Mouse (Mus musculus) Patski (cell line): Measurements from ENCODE around the gene Apoe. TPM values are rescaled to one million over a fixed set of nuclear protein-coding genes. Genes with fewer than 3 reads are reported as not detected.

Experiments
- ATAC-seq: fragments of 100-300 bp; one replicate; pipeline ENCODE4 v1.8.0; 2021
- CTCF ChIA-PET: fragments of 350-600 bp; sonication (Branson Sonifier 250); formaldehyde crosslinking; loops from one replicate; lab custom pipeline; 2022; ENCODE audit warnings: inconsistent platforms; lab: Charles Lee
- POLR2A ChIA-PET: fragments of 350-600 bp; sonication (Branson Sonifier 250); formaldehyde crosslinking; loops from one replicate; lab custom pipeline; 2022; ENCODE audit warnings: antibody characterized with exemption, inconsistent platforms; lab: Charles Lee
- DNase-seq: peaks from one replicate; pipeline ENCODE4 v3.0.0-alpha.2; 2011; ENCODE audit warnings: low read depth, low spot score
- H3K27me3 ChIP-seq: fragments of 371-371 bp; one replicate; pipeline ENCODE4 v1.5.1; 2021
- CTCF ChIP-seq: fragments of 100-300 bp; IDR thresholded peaks from one replicate; pipeline ENCODE4 v1.5.1; 2021
- in situ Hi-C: fragments of 300-500 bp; cut with MboI; formaldehyde crosslinking; loops from 3 replicates; pipeline ENCODE4 v1.11.1; 2018; ENCODE audit warnings: low pct_unique_long_range_greater_than_20kb, mixed read lengths
- polyA plus RNA-seq: library from polyadenylated mRNA; unstranded; gene quantifications from one replicate; pipeline ENCODE4 v1.2.3, GENCODE M21; 2021

The Apoe gene
- polyA plus RNA-seq, 1 experiment from 2014 or later, result 6.0 TPM

DNA sequence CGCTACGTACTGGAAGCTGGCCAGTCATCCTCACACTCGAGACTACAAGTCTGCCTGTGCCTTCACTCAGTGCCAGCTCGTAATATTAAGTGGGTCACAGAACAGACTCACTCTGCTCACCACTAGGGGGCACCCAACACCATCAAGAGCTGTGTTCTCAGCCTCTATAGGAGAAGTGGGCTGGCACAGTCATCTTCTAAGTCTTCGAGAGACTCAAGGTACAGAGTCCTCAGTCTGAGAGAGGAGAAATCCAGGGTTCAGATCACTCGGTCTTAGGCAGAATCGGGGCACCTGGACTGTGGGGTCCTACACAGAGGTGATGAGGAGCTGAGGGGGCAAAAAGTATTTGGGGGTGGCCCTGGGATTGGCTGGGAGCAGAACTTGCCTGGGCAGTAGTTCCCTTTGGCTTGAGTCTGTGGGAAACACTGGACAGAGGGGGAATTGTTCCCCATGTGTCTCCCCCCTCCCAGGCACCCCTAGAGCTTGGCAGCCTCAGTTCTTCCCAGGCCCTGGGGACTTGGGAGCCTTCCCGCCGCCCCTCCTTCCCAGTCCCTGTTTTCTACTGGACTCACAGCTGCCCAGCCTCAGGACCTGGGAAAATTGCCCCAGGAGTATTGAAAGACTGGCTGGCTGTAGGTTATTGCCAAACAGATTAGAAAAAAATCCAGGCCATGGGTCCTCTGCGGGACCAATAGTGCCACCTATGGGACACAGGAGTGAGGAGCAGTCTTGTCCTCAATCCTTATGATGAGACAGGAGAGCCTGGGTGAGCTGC is 29.9 kb downstream of the Apoe start:
- no peaks in the 10 kb centered on the region for H3K27me3 ChIP-seq
- DNase-seq (peak; percentile 56), ATAC-seq (peak; percentile 84)
- ChIA-PET CTCF (interaction anchor here (0.8 to 5.8 kb wide), 22 partner anchors 9 to 274 kb away, joined by 3 to 120 read pairs (median 4); partner anchors contain the start of genes Apoc1, Apoc4, Apoe and Gm44805), POLR2A (interaction anchor here (0.7 to 1.6 kb wide), 4 partner anchors 9 to 50 kb away, joined by 3 to 16 read pairs (median 3); partner anchors contain the start of gene Apoc2)
- TF ChIP-seq CTCF, result peak; percentile 94
- in situ Hi-C loops, result loop anchor here (5.0 kb wide), 1 partner anchor 43 kb away; no protein-coding TSS in a partner anchor

DNA sequence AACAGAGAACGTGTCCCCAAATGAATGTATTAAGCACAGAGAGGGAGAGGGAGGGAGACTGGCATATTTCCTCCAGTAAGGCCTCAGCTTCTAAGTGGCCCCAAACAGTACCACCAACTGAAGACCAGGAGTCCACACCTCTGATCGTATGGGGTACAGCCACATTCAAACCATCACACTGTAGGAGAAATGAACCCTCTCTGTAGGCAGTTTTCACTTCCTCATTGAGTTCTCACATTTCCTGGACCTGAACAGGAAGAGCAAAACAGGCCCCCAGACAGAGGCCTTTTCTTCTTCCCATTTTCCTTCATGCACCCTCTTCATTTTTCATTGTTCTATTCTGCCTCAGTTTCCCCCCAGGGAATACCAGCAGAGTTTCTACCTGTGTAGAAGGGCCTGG is 31.6 kb downstream of the Apoe start:
- in situ Hi-C loops, result loop anchor here (5.0 kb wide), 1 partner anchor 45 kb away; no protein-coding TSS in a partner anchor
- no peak for ATAC-seq
- H3K27me3 ChIP-seq, result no peaks in the 10 kb centered on the region
- CTCF ChIA-PET, result interaction anchor here (5.8 kb wide), 1 partner anchor 34 kb away, joined by 120 read pairs; the partner anchor contains the start of gene Apoe
- DNase-seq, result no peak
- POLR2A ChIA-PET, result no interaction called here
- TF ChIP-seq CTCF, result no peak

DNA sequence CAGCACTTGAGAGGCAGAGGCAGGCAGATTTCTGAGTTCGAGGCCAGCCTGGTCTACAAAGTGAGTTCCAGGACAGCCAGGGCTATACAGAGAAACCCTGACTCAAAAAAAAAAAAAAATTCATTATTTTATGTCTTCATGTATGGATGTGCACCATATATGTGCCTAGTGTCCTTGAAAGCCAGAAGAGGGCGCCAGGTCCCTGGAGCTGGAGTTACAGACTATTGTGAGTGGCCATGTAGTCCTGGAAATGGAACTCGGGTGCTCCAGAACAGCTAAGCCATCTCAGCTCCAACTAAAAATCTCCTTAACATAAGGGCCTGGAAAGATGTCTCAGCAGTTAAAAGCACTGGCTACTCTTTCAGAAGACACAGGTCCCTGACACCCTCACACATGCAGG is 32.2 kb downstream of the Apoe start:
- DNase-seq (no peak), ATAC-seq (no peak)
- peak; percentile 39 for TF ChIP-seq CTCF
- ChIA-PET CTCF (interaction anchor here (1.0 to 5.8 kb wide), 3 partner anchors 26 to 49 kb away, joined by 3 to 120 read pairs (median 4); partner anchors contain the start of genes Apoc1 and Apoe), POLR2A (interaction anchor here (1.1 kb wide), 1 partner anchor 48 kb away, joined by 3 read pairs; the partner anchor contains the start of gene Tomm40)
- in situ Hi-C loops, result loop anchor here (5.0 kb wide), 1 partner anchor 46 kb away; no protein-coding TSS in a partner anchor
- no peaks in the 10 kb centered on the region for H3K27me3 ChIP-seq

DNA sequence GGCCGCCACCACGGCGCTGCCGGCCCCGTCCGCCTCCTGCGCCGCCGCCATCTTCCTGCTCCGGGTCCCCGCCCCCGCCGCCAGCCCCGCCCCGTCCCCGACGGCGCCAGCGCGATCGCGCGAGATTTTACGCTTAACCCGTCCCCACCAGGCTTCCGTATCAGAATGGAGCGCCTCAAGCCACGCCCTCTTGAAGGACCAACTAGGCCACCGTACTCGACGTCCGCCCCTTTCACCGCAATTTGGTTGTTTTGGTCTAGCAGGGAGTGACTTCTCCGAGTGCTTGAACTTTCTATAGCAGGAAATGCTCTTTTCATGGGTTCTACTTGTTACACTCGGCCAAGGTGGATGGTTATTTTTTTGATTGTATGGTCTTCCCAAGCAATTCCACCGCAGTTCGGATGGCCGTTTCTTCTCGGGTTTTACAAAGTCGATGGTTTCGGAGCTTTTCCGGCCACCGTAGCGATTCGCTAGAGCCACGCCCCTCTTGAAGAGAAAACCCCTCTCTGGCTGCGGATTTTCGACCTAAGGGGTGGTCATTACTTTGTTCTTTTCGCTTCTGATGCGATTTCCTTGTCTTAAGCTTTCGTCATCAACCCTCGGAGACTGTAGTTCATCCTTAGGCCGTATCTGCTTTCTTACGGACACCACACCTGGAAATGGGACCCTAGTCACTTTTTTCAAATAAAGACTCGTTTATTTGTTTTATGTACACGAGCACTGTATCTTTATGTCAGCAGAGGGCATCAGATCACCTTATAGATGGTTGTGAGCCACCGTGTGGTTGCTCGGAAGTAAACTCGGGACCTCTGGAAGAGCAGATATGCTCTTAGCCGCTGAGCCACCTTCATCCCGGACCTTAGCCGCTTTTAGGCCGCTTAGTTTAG is 33.8 kb downstream of the Apoe start, which contains the start of gene Clptm1:
TSS of gene Clptm1 (minus strand) at position 79 of the 887 bp plus-strand sequence.
- no peaks in the 10 kb centered on the region for H3K27me3 ChIP-seq
- ChIA-PET CTCF (interaction anchor here (1.6 to 5.8 kb wide), 2 partner anchors 28 to 36 kb away, joined by 4 to 120 read pairs; partner anchors contain the start of genes Apoc1 and Apoe), POLR2A (interaction anchor here (1.1 to 1.4 kb wide), 3 partner anchors 9 to 36 kb away, joined by 3 to 4 read pairs (median 3); partner anchors contain the start of gene Relb)
- in situ Hi-C loops, result loop anchor here (5.0 kb wide), 1 partner anchor 47 kb away; no protein-coding TSS in a partner anchor
- peak; percentile 73 for TF ChIP-seq CTCF
- DNase-seq (peak; percentile 92), ATAC-seq (peak; percentile 63)

DNA sequence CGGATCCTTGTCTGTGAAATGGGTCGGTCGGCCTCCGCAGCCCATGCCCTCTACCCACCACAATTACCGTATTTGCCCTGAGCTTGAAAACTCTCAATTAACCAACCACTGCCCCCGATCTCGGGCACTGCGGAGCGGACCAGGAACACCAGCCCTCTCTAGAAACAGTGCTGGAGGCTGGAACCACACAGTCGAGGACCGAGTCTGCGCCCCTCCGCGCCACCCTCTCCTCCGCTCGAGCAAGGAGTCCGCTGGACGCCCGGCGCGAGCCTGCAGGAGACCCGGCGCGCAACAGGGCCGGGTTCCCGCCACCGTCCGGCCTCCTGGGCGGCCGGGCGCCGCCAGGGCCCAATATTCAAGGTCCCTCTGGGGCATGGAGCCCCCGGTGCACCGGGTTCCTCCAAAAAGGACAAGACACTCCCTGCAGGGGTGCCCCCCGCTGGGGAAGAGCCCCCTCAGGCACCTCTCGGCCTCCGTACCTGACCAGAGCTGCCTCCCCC is 34.5 kb downstream of the Apoe start:
- CTCF ChIA-PET, result interaction anchor here (1.4 to 5.8 kb wide), 2 partner anchors 36 to 37 kb away, joined by 4 to 120 read pairs; partner anchors contain the start of gene Apoe
- TF ChIP-seq CTCF, result no peak
- ATAC-seq (no peak), DNase-seq (no peak)
- POLR2A ChIA-PET, result interaction anchor here (1.1 to 1.4 kb wide), 3 partner anchors 8 to 35 kb away, joined by 3 to 4 read pairs (median 3); partner anchors contain the start of gene Relb
- H3K27me3 ChIP-seq, result no peaks in the 10 kb centered on the region
- in situ Hi-C loops, result no loop called here

DNA sequence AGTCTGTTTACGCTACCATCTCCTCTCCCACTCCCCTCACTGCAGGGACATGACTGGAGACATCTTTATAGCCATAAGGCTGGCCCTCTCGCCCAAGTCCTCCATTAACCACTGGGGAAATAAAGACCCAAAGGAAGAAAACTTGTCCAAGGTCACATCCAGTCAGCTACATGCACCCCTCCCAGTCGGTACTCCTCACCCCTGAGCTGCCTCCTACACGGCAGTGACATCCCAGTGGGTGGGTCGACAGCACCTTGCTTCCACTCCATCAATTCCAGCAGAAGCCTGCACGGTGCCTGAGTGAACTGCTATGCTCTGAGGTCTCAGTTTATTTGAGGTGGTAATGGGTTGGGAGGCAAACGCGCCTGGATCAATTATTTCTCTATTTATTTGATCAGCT is 35.0 kb downstream of the Apoe start:
- DNase-seq (no peak), ATAC-seq (no peak)
- no peaks in the 10 kb centered on the region for H3K27me3 ChIP-seq
- ChIA-PET POLR2A (interaction anchor here (1.1 to 1.4 kb wide), 2 partner anchors 20 to 34 kb away, joined by 3 read pairs; partner anchors contain the start of gene Relb), CTCF (interaction anchor here (1.1 to 1.4 kb wide), 2 partner anchors 21 to 37 kb away, joined by 3 to 4 read pairs; no protein-coding TSS in a partner anchor)
- in situ Hi-C loops, result no loop called here
- TF ChIP-seq CTCF, result no peak

DNA sequence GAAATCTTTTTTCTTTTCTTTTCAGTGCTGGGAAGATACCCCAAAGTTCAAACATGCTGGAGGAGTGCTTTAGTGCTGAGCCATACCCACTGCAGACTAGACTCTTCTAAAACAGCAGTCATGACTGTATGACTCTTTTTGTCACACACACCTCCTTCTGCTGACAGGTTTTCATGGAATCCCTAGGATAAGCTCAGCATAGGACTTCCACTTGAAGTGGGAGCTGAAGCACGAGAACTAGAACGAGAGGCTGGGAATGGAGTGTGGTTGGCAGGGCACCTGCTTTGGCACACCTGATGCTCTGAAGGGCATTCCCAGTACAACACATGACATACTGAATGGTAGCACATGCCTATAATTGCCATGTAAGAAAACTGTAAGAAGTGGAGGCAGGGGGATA is 46.4 kb downstream of the Apoe start:
- ChIA-PET POLR2A (no interaction called here), CTCF (no interaction called here)
- TF ChIP-seq CTCF, result no peak
- DNase-seq, result no peak
- in situ Hi-C loops, result no loop called here
- no peak for ATAC-seq
- H3K27me3 ChIP-seq, result no peaks in the 10 kb centered on the region

DNA sequence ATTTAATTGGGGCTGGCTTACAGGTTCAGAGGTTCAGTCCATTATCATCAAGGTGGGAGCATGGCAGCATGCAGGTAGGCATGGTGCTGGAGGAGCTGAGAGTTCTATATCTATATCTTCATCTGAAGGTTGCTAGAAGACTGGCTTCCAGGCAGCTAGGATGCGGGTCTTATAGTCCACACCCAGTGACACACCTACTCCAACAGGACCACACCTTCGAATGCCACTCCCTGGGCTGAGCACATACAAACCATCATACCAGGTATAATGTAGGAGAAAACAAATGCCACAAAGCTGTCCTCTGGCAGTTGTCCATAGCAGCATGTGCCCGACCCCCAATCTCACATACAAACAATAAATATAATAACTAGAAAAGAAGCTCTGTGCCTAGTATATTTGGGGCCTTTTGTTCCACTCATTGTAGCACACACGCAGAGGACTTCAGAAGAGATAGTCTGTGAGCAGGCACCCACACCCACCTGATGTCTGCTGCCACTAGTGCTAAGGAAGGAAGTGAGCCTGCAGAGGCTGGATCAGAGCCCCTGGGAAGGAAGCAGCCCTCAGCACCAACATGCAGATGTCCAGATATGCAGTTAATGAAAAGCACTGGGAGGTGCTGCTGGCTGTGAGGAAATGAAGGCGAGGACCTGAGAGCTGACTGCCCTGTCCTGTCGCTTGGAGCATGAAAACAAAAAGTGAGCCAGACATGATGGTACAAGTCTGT is 47.8 kb downstream of the Apoe start:
- ChIA-PET CTCF (no interaction called here), POLR2A (no interaction called here)
- TF ChIP-seq CTCF, result no peak
- in situ Hi-C loops, result no loop called here
- H3K27me3 ChIP-seq, result no peaks in the 10 kb centered on the region
- no peak for ATAC-seq
- DNase-seq, result no peak

Other genes starting within 250 kb of the Apoe start
- 34.8 TPM for gene Mark4, start 240.4 kb downstream of the Apoe start, polyA plus RNA-seq
- gene Exoc3l2, start 235.9 kb downstream of the Apoe start, polyA plus RNA-seq, result not detected
- gene Bloc1s3, start 190.8 kb downstream of the Apoe start, polyA plus RNA-seq, result 9.8 TPM
- gene Trappc6a, start 190.8 kb downstream of the Apoe start, polyA plus RNA-seq, result 36.5 TPM
- gene Nkpd1, start 181.3 kb downstream of the Apoe start, polyA plus RNA-seq, result 0.15 TPM
- 65.5 TPM for gene Ppp1r37, start 136.1 kb downstream of the Apoe start, polyA plus RNA-seq
- 0.23 TPM for gene Zfp296, start 121.9 kb downstream of the Apoe start, polyA plus RNA-seq
- gene Gemin7, start 121.6 kb downstream of the Apoe start, polyA plus RNA-seq, result 89.6 TPM
- gene Clasrp, start 94.7 kb downstream of the Apoe start, polyA plus RNA-seq, result 50.7 TPM
- 24.5 TPM for gene Relb, start 69.8 kb downstream of the Apoe start, polyA plus RNA-seq
- gene Clptm1, start 34.2 kb downstream of the Apoe start, polyA plus RNA-seq, result 154 TPM
- not detected for gene Apoc2, start 21.2 kb downstream of the Apoe start, polyA plus RNA-seq
- not detected for gene Gm44805, start 17.8 kb downstream of the Apoe start, polyA plus RNA-seq
- gene Apoc4, start 17.7 kb downstream of the Apoe start, polyA plus RNA-seq, result 0.09 TPM
- gene Apoc1, start 6.5 kb downstream of the Apoe start, polyA plus RNA-seq, result 1.6 TPM
- 142 TPM for gene Tomm40, start 16.2 kb upstream of the Apoe start, polyA plus RNA-seq
- 168 TPM for gene Nectin2, start 51.3 kb upstream of the Apoe start, polyA plus RNA-seq
- gene Bcam, start 71.8 kb upstream of the Apoe start, polyA plus RNA-seq, result 70.3 TPM
- 0.15 TPM for gene Cblc, start 97.6 kb upstream of the Apoe start, polyA plus RNA-seq
- gene Bcl3, start 123.6 kb upstream of the Apoe start, polyA plus RNA-seq, result 70.5 TPM
- gene Gm19345, start 152.8 kb upstream of the Apoe start, polyA plus RNA-seq, result 0.10 TPM
- not detected for gene Ceacam16, start 162.1 kb upstream of the Apoe start, polyA plus RNA-seq
- 0.21 TPM for gene Ceacam19, start 188.8 kb upstream of the Apoe start, polyA plus RNA-seq
- gene Pvr, start 222.0 kb upstream of the Apoe start, polyA plus RNA-seq, result 38.0 TPM